Mouse (Mus musculus) heart, postnatal 0 days (tissue): ENCODE data around the gene Ap3m1. TPM values are rescaled to one million over a fixed set of nuclear protein-coding genes. Genes with fewer than 3 reads are reported as not detected.

Experiments
- ATAC-seq: fragments of 200-750 bp; cut with Nextera tagmentation; 2 replicates; pipeline ENCODE4 v1.8.0; 2017; ENCODE audit warnings: low read depth, moderate number of reproducible peaks, moderate library complexity; ENCODE audit not compliant: insufficient read depth
- DNase-seq: peaks from one replicate; pipeline ENCODE4 v3.0.0-alpha.2; 2016; ENCODE audit warnings: low spot score
- H3K27ac ChIP-seq: fragments of 300-500 bp; sonication (generic); 2 replicates; pipeline ENCODE4 v1.5.1; 2014; ENCODE audit warnings: low read depth, mild to moderate bottlenecking
- H3K27me3 ChIP-seq: fragments of 300-500 bp; sonication (generic); 2 replicates; pipeline ENCODE4 v1.6.1; 2014; ENCODE audit warnings: low read length, mixed read lengths; ENCODE audit not compliant: control insufficient read depth, insufficient read depth
- H3K36me3 ChIP-seq: fragments of 300-500 bp; sonication (generic); replicated peaks from 2 replicates; pipeline ENCODE4 v1.6.1; 2014; ENCODE audit warnings: low read length, mixed read lengths; ENCODE audit not compliant: control insufficient read depth, insufficient read depth
- H3K4me1 ChIP-seq: fragments of 300-500 bp; sonication (generic); 2 replicates; pipeline ENCODE4 v1.6.1; 2014; ENCODE audit warnings: antibody characterized with exemption; ENCODE audit not compliant: control insufficient read depth, insufficient read depth
- H3K4me2 ChIP-seq: fragments of 300-500 bp; sonication (generic); 2 replicates; pipeline ENCODE4 v1.6.1; 2014; ENCODE audit warnings: low read depth, mild to moderate bottlenecking, low read length, moderate library complexity
- H3K4me3 ChIP-seq: fragments of 300-500 bp; sonication (generic); 2 replicates; pipeline ENCODE4 v1.5.1; 2014; ENCODE audit warnings: low read depth, low read length
- H3K9ac ChIP-seq: fragments of 300-500 bp; sonication (generic); replicated peaks from 2 replicates; pipeline ENCODE4 v1.6.1; 2014; ENCODE audit warnings: low read depth, low read length, mixed read lengths
- H3K9me3 ChIP-seq: fragments of 300-500 bp; sonication (generic); replicated peaks from 2 replicates; pipeline ENCODE4 v1.6.1; 2016; ENCODE audit warnings: low read length; ENCODE audit not compliant: control insufficient read depth
- CTCF ChIP-seq: IDR thresholded peaks from 2 replicates; pipeline ENCODE4 v1.5.1; 2016; ENCODE audit warnings: antibody characterized with exemption, control low read depth, low read depth
- EP300 ChIP-seq: IDR thresholded peaks from 2 replicates; pipeline ENCODE4 v1.6.1; 2016; ENCODE audit warnings: antibody characterized with exemption, low read depth
- WGBS: fragments of 180-500 bp; shearing (Covaris S2); extraction: QIAGEN DNeasy Blood & Tissue Kit; methylation state at CpG from one replicate; pipeline ENCODE4 v1.1.7; 2014; 5-methylcytosine and 5-hydroxymethylcytosine counted together
- polyA plus RNA-seq: library from polyadenylated mRNA; unstranded; fragments of >200 nt; fragmentation: Nextera tagmentation; extraction: Ambion mirVana; gene quantifications from 2 replicates; pipeline ENCODE4 v1.2.1, GENCODE M21; 2015
- total RNA-seq: library from RNA; depleted of rRNA; stranded (reverse); fragments of >200 nt; gene quantifications from 2 replicates; pipeline ENCODE4 v1.2.3, GENCODE M21; 2014; ENCODE audit warnings: low replicate concordance

The Ap3m1 gene
- total and polyA plus RNA-seq, 2 experiments from 2014 or later, result 43.6 to 63.7 TPM

GRCm38 (mm10) chr14:21075751-21076500 is 23.6 kb upstream of the Ap3m1 start:
- peak; percentile 97 for ATAC-seq
- peak overlapping the region; percentile 90 for H3K27ac ChIP-seq
- peak overlapping the region; percentile 77 for H3K9ac ChIP-seq
- H3K4me3 ChIP-seq, result peak overlapping the region; percentile 78
- peak overlapping the region; percentile 93 for H3K4me2 ChIP-seq
- TF ChIP-seq EP300 (peak; percentile 59; the same call in 1 of the 2 replicates), CTCF (no peak)
- WGBS, result under 1% methylated on average over 56 of the region's 59 CpGs
- no peaks in the 10 kb centered on the region for H3K27me3 ChIP-seq
- no peaks in the 10 kb centered on the region for H3K9me3 ChIP-seq
- H3K4me1 ChIP-seq, result peaks cover 23% of the 10 kb centered on the region
- DNase-seq, result peak; percentile 91
- H3K36me3 ChIP-seq, result no peaks in the 10 kb centered on the region

- Histone ChIP-seq H3K27me3 (no peaks in the 10 kb centered on the region), H3K27ac (no peak overlapping the region), H3K4me3 (peak overlapping the region; percentile 78), H3K4me2 (peak overlapping the region; percentile 93), H3K9me3 (no peaks in the 10 kb centered on the region), H3K4me1 (peaks cover 20% of the 10 kb centered on the region), H3K9ac (no peak overlapping the region), H3K36me3 (no peaks in the 10 kb centered on the region)
- DNase-seq (no peak), ATAC-seq (no peak)
- 55% methylated on average over 11 of the region's 11 CpGs for WGBS
- TF ChIP-seq CTCF (no peak), EP300 (no peak)
Observed at GRCm38 (mm10) chr14:21074398-21075320, 22.4 kb upstream of the Ap3m1 start.

- no peak for DNase-seq
- 32% methylated on average over 3 of the region's 3 CpGs for WGBS
- Histone ChIP-seq H3K9me3 (no peaks in the 10 kb centered on the region), H3K4me3 (no peak overlapping the region), H3K27me3 (no peaks in the 10 kb centered on the region), H3K9ac (no peak overlapping the region), H3K27ac (peak overlapping the region; percentile 3; the same call in 1 of the 2 replicates), H3K4me1 (peaks cover 20% of the 10 kb centered on the region), H3K36me3 (no peaks in the 10 kb centered on the region), H3K4me2 (no peak overlapping the region)
- TF ChIP-seq CTCF (no peak), EP300 (no peak)
- no peak for ATAC-seq
Observed at GRCm38 (mm10) chr14:21073981-21074380, 21.7 kb upstream of the Ap3m1 start.

GRCm38 (mm10) chr14:21069594-21069993 is 17.3 kb upstream of the Ap3m1 start:
- H3K27ac ChIP-seq, result no peak overlapping the region
- ATAC-seq (no peak), DNase-seq (no peak)
- H3K4me2 ChIP-seq, result no peak overlapping the region
- H3K36me3 ChIP-seq, result no peaks in the 10 kb centered on the region
- H3K4me3 ChIP-seq, result no peak overlapping the region
- 88% methylated on average over 5 of the region's 5 CpGs for WGBS
- peaks cover 17% of the 10 kb centered on the region for H3K4me1 ChIP-seq
- H3K27me3 ChIP-seq, result no peaks in the 10 kb centered on the region
- H3K9me3 ChIP-seq, result no peaks in the 10 kb centered on the region
- H3K9ac ChIP-seq, result no peak overlapping the region
- TF ChIP-seq CTCF (peak; percentile 22), EP300 (no peak)

- 29% methylated on average over 8 of the region's 8 CpGs for WGBS
- TF ChIP-seq CTCF (no peak), EP300 (no peak)
- ATAC-seq, result no peak
- Histone ChIP-seq H3K4me2 (no peak overlapping the region), H3K36me3 (no peaks in the 10 kb centered on the region), H3K4me3 (no peak overlapping the region), H3K9me3 (no peaks in the 10 kb centered on the region), H3K27me3 (no peaks in the 10 kb centered on the region), H3K27ac (peak overlapping the region; percentile 61), H3K9ac (no peak overlapping the region), H3K4me1 (peaks cover 18% of the 10 kb centered on the region)
- no peak for DNase-seq
Observed at GRCm38 (mm10) chr14:21065490-21066162, 13.3 kb upstream of the Ap3m1 start.
